Mouse (Mus musculus) heart, embryonic 16.5 days (tissue): Measurements from ENCODE around the gene Naxd. TPM values are rescaled to one million over a fixed set of nuclear protein-coding genes. Genes with fewer than 3 reads are reported as not detected.
"Not testable (repeated sequence)": the region's sequence is repeated elsewhere in the genome, so short reads cannot be mapped to it uniquely, and the experiment has no call there.

Experiments used
- ATAC-seq: fragments of 200-750 bp; cut with Nextera tagmentation; replicated peaks from 2 replicates; pipeline ENCODE4 v1.8.0; 2017; ENCODE audit warnings: moderate number of reproducible peaks; ENCODE audit not compliant: insufficient read depth, low FRiP score; ENCODE audit errors: extremely low read depth
- H3K27ac ChIP-seq: fragments of 300-500 bp; sonication (generic); 2 replicates; pipeline ENCODE4 v1.5.1; 2014; ENCODE audit warnings: mild to moderate bottlenecking, low read length, control low read depth, moderate library complexity
- H3K27me3 ChIP-seq: fragments of 300-500 bp; sonication (generic); 2 replicates; pipeline ENCODE4 v1.6.1; 2014; ENCODE audit warnings: low read length, mixed read lengths; ENCODE audit not compliant: control insufficient read depth, insufficient read depth
- H3K36me3 ChIP-seq: fragments of 300-500 bp; sonication (generic); 2 replicates; pipeline ENCODE4 v1.6.1; 2014; ENCODE audit not compliant: control insufficient read depth, insufficient read depth
- H3K4me1 ChIP-seq: fragments of 300-500 bp; sonication (generic); 2 replicates; pipeline ENCODE4 v1.6.1; 2014; ENCODE audit warnings: low read length, mixed read lengths; ENCODE audit not compliant: control insufficient read depth, insufficient read depth
- H3K4me2 ChIP-seq: fragments of 300-500 bp; sonication (generic); 2 replicates; pipeline ENCODE4 v1.6.1; 2014; ENCODE audit warnings: low read depth, mild to moderate bottlenecking, control low read depth, low read length
- H3K4me3 ChIP-seq: fragments of 300-500 bp; sonication (generic); 2 replicates; pipeline ENCODE4 v1.5.1; 2014; ENCODE audit warnings: mild to moderate bottlenecking, control low read depth, low read length
- H3K9ac ChIP-seq: fragments of 300-500 bp; sonication (generic); 2 replicates; pipeline ENCODE4 v1.6.1; 2014; ENCODE audit warnings: low read length, control low read depth
- H3K9me3 ChIP-seq: fragments of 300-500 bp; sonication (generic); replicated peaks from 2 replicates; pipeline ENCODE4 v1.6.1; 2016; ENCODE audit warnings: low read length; ENCODE audit not compliant: control insufficient read depth
- WGBS: fragments of 180-500 bp; shearing (Covaris S2); extraction: QIAGEN DNeasy Blood & Tissue Kit; methylation state at CpG from one replicate; pipeline ENCODE4 v1.1.7; 2014; 5-methylcytosine and 5-hydroxymethylcytosine counted together
- polyA plus RNA-seq: library from polyadenylated mRNA; unstranded; fragments of >200 nt; fragmentation: Nextera tagmentation; extraction: Ambion mirVana; gene quantifications from 2 replicates; pipeline ENCODE4 v1.2.1, GENCODE M21; 2015

Naxd gene
- polyA plus RNA-seq, 1 experiment from 2014 or later: 90.8 TPM

- H3K9ac ChIP-seq, H3K36me3 ChIP-seq, ATAC-seq, H3K4me2 ChIP-seq, H3K9me3 ChIP-seq, H3K4me3 ChIP-seq, H3K27ac ChIP-seq, H3K27me3 ChIP-seq: not testable (repeated sequence)
- peaks cover 38% of the 10 kb centered on the region for H3K4me1 ChIP-seq
- WGBS: 86% methylated on average over 4 of the region's 5 CpGs
These were observed 30.8 kb upstream of the Naxd start for GRCm38 (mm10) chr8:11466528-11466927.

DNA sequence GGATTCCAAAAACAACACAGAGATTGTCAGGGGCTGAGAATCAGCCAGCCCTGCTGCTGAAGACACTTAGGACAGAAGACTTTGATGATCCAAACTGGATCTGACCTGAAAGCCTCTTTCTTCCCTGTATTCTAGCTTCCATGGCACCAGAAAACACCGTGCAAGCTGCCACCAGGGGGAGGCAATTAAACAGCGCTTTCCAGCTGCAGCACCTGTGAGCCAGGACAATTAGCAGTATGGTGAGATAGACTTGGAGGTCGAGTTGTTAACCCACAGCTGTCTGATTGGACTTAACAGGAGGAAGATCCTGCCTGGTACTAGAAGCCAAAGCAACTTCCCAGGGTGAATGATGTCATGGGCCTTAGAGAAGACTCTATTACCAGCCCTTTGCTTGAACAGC is 28.2 kb upstream of the Naxd start:
- H3K9ac ChIP-seq: no peak overlapping the region
- peaks cover 8% of the 10 kb centered on the region for H3K36me3 ChIP-seq
- no peak overlapping the region for H3K4me3 ChIP-seq
- no peaks in the 10 kb centered on the region for H3K27me3 ChIP-seq
- H3K4me1 ChIP-seq: peaks cover 41% of the 10 kb centered on the region
- H3K9me3 ChIP-seq: 0 out of 2 replicates have a peak, but pooled peaks cover 5% of the 10 kb centered on the region
- ATAC-seq: no peak
- 4% methylated on average over 3 of the region's 3 CpGs for WGBS
- H3K4me2 ChIP-seq: no peak overlapping the region
- H3K27ac ChIP-seq: no peak overlapping the region

GRCm38 (mm10) chr8:11470694-11471093 is 26.6 kb upstream of the Naxd start:
- no peaks in the 10 kb centered on the region for H3K27me3 ChIP-seq
- no peak overlapping the region for H3K4me2 ChIP-seq
- H3K27ac ChIP-seq: no peak overlapping the region
- WGBS: 75% methylated on average over 7 of the region's 7 CpGs
- H3K4me3 ChIP-seq: no peak overlapping the region
- no peak for ATAC-seq
- peaks cover 42% of the 10 kb centered on the region for H3K4me1 ChIP-seq
- H3K36me3 ChIP-seq: peaks cover 8% of the 10 kb centered on the region
- H3K9ac ChIP-seq: no peak overlapping the region
- 0 out of 2 replicates have a peak, but pooled peaks cover 5% of the 10 kb centered on the region for H3K9me3 ChIP-seq

DNA sequence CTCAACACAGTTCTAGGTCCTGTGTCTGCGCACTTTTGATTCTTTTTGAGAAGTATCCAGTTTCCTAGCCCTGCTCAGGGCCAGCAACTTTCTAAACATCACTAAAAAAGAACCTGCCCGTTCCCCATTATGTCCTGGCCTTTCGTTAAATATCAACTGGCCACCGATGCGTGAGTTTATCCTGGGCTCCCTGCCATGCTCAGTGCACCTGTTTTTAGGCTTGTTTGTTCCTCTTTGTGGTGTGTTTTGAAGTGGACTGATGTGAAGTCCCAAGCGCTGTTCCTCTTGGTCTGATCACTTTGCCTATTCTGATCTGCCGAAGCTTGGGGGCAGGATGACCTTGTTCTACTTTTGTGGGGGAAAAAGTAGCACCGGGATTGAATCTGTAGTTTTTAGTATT is 26.0 kb upstream of the Naxd start:
- Histone ChIP-seq H3K4me2 (no peak overlapping the region), H3K9ac (no peak overlapping the region), H3K9me3 (0 out of 2 replicates have a peak, but pooled peaks cover 5% of the 10 kb centered on the region), H3K27ac (no peak overlapping the region), H3K4me3 (no peak overlapping the region), H3K36me3 (peaks cover 8% of the 10 kb centered on the region), H3K4me1 (peaks cover 48% of the 10 kb centered on the region), H3K27me3 (no peaks in the 10 kb centered on the region)
- 53% methylated on average over 8 of the region's 8 CpGs for WGBS
- ATAC-seq: no peak

DNA sequence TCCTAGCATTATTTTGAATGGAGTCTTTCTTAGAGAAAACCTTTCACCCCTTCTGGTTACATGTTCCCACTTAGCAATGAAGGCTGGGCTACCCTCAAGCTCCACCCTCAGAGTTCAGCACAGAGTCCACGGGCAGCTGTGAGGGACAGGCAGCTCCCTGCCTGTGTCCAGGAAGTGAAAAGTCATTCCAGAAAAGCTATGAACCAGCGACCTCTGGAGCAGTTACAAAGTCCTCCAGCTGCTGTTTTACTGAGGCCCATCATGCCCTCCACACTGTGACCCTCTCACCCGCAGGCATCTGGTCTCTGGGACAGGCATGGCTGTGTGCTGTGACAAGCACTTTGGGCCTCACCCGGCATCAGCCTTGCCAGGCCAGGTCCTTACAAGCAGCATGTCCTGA is 24.2 kb upstream of the Naxd start:
- WGBS: 21% methylated on average over 4 of the region's 4 CpGs
- H3K4me3 ChIP-seq: peak overlapping the region; percentile 22

DNA sequence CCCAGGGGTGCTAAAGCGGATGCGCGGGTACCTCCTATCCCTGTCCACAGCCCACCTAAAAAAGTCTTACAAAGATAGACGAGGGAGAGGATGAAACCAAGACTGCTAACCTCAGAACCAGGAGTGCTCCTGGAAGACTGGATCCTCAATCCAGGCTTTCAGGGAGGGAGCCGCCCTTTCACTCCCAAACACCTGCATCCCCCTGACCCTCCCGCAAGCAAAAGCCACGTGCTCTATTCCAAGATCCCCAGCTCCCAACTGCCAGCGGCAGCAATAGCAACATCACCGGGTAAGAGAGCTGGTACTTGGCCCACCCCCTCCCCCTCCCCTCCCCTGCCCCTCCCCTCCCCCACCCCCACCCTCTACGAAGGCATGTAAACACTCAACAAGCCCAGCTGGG is 21.9 kb upstream of the Naxd start:
- Histone ChIP-seq H3K9me3 (no peaks in the 10 kb centered on the region), H3K36me3 (no peaks in the 10 kb centered on the region), H3K4me2 (peak overlapping the region; percentile 95), H3K4me3 (peak overlapping the region; percentile 84), H3K27me3 (no peaks in the 10 kb centered on the region), H3K27ac (peak overlapping the region; percentile 98), H3K9ac (peak overlapping the region; percentile 48), H3K4me1 (peaks cover 43% of the 10 kb centered on the region)
- WGBS: 17% methylated on average over 10 of the region's 10 CpGs
- ATAC-seq: no peak

More for the DNA sequence above, 24.2 kb upstream of the Naxd start:
- no peaks in the 10 kb centered on the region for H3K27me3 ChIP-seq
- peak overlapping the region; percentile 98 for H3K27ac ChIP-seq
- ATAC-seq: peak; percentile 11; the same call in 1 of the 2 replicates
- peak overlapping the region; percentile 70 for H3K9ac ChIP-seq
- no peaks in the 10 kb centered on the region for H3K9me3 ChIP-seq
- H3K36me3 ChIP-seq: 0 out of 2 replicates have a peak, but pooled peaks cover 2% of the 10 kb centered on the region
- H3K4me1 ChIP-seq: peaks cover 49% of the 10 kb centered on the region
- peak overlapping the region; percentile 95 for H3K4me2 ChIP-seq

GRCm38 (mm10) chr8:11475876-11476275 is 21.4 kb upstream of the Naxd start:
- Histone ChIP-seq H3K4me2 (peak overlapping the region; percentile 95), H3K27ac (peak overlapping the region; percentile 97), H3K9ac (peak overlapping the region; percentile 91), H3K9me3 (no peaks in the 10 kb centered on the region), H3K36me3 (no peaks in the 10 kb centered on the region), H3K27me3 (no peaks in the 10 kb centered on the region; the same call in 1 of the 2 replicates), H3K4me1 (peaks cover 42% of the 10 kb centered on the region), H3K4me3 (peak overlapping the region; percentile 84)
- 20% methylated on average over 2 of the region's 2 CpGs for WGBS
- ATAC-seq: no peak

DNA sequence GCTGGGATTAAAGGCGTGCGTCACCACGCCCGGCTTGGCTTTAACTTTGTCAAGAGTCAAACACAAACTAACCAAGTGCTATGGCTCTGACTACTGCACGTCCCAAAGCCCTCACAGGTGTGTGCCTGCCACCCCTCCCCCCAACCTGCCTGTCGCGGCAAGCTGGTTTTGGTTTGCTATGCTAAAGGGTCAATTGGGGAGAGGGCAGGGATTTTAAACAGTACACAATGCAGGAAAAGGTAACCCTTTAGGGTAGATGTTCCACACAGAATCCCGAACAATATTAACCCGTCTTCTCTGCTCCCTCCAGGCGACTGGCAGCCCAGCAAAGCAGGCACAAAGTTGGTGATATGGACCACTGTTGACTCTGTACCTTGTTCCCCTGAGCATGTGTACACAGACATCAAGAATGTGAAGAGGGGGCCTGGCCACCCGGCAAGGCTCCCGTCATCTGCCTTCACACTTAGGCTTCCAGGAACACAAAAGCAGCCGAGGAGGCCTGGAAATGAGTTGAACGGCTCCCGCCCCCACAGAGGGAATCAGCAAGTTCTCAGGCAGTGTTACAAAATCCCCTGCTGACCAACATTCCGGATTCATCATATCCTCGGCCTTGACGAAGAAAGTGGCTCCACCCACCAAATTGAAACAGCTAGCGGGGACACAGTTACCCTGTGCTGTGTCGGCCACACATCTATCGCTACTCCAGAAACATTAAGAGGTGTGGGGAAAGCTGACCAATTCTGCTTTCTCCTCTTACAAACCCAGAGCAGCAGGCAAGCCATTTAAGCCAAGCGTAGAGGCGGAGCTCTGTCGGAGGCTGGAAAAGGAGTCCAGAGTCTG is 20.7 kb upstream of the Naxd start:
- WGBS: 9% methylated on average over 24 of the region's 24 CpGs
- Histone ChIP-seq H3K4me2 (peak overlapping the region; percentile 95), H3K36me3 (no peaks in the 10 kb centered on the region), H3K27ac (peak overlapping the region; percentile 97), H3K27me3 (no peaks in the 10 kb centered on the region; the same call in 1 of the 2 replicates), H3K9me3 (no peaks in the 10 kb centered on the region), H3K4me3 (peak overlapping the region; percentile 84), H3K4me1 (peaks cover 35% of the 10 kb centered on the region), H3K9ac (peak overlapping the region; percentile 91)
- ATAC-seq: peak; percentile 11

- no peak for ATAC-seq
- Histone ChIP-seq H3K27ac (peak overlapping the region; percentile 97), H3K36me3 (no peaks in the 10 kb centered on the region), H3K4me1 (peaks cover 40% of the 10 kb centered on the region), H3K4me2 (peak overlapping the region; percentile 95), H3K27me3 (no peaks in the 10 kb centered on the region; the same call in 1 of the 2 replicates), H3K9ac (peak overlapping the region; percentile 91), H3K9me3 (no peaks in the 10 kb centered on the region), H3K4me3 (peak overlapping the region; percentile 84)
- WGBS: 3% methylated on average over 9 of the region's 9 CpGs
These were observed 20.1 kb upstream of the Naxd start for GRCm38 (mm10) chr8:11477178-11477553.
